Mouse (Mus musculus): ENCODE data around the gene Dynlt1f.
"Not testable (repeated sequence)": the region's sequence is repeated elsewhere in the genome, so short reads cannot be mapped to it uniquely, and the experiment has no call there.

DNA sequence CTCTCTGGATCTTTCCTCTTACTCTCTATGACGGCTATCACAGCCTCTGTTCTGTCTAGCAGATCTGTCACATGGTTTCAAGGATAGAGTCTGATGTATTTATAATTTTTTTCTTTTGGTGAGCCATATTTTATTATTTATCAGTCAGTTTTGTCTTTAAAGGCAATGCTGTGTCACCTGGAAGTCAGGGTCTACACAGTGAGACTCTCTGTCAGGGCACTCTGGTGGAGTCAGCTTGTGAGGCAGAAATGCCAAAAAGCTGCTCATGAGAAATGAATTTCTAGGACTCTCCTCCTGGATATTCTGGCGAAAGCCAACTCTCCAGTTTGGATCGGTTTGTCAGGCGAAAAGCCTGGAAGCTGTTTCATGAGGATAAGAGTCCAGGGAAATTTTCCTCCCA lies 19.9 kb downstream of the Dynlt1f start:
- not testable (repeated sequence) for TF ChIP-seq POLR2A (IDR thresholded peaks at IDR 0.05; ENCODE audit: control insufficient read depth, extremely low read depth, insufficient read depth, low read length, poor library complexity); CTCF (IDR thresholded peaks at IDR 0.05; ENCODE audit: borderline replicate concordance, control insufficient read depth, extremely low read depth, insufficient read depth, low read length, poor library complexity)

Data from thymus, adult 2 months (tissue).